Mouse (Mus musculus): Measurements from ENCODE around the gene Armc7.
"Not testable (repeated sequence)": the region's sequence is repeated elsewhere in the genome, so short reads cannot be mapped to it uniquely, and the experiment has no call there.

- not testable (repeated sequence) for TF ChIP-seq FLI1 (IDR thresholded peaks at IDR 0.05; ENCODE audit: low read length); GATA1 (IDR thresholded peaks at IDR 0.05; ENCODE audit: borderline replicate concordance, low read length)
Measured at GRCm38 (mm10) chr11:115454822-115455221, 20.6 kb upstream of the Armc7 start.

Data from megakaryocyte, embryonic 14.5 days (primary cell).